Mouse (Mus musculus): ENCODE measurements around the gene Taf3. TPM values are rescaled to one million over a fixed set of nuclear protein-coding genes. Genes with fewer than 3 reads are reported as not detected.
A peak's percentile ranks its signal among the peaks of the same experiment; 100 is the strongest.

Gene Taf3
- polyA plus RNA-seq, 1 experiment, result 13.1 TPM

DNA sequence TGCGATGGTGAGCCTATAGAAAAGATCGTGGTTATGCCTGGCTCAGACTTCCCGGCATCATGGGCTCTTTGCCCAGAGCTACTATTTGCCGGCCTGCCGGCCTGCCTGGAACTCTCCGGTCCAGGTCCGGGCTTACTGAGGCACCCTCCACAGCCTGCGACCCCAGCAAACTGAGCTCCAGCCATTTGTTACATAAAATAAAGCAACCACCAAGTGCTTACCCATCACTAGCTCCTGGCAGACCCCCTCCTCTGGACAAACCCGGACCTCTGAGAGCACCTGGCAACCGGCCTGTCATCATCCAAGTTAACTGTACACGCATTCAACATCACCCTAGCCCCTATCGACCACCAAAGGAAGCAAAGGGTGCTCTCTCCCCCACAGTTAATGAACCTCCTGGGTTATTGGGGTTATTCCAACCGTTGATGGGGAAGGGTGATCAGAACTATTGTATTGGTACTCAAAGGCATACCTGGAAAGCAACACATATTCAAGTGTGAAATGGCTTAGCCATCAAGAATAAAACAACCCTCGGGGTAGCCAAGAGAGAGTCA lies 163.1 kb downstream of the Taf3 start:
- no peaks in the 10 kb centered on the region; the same call in 1 of the 2 replicates for H3K4me1 ChIP-seq (ENCODE audit: control insufficient read depth, insufficient read depth, low read length)
- peaks cover 36% of the 10 kb centered on the region for H3K27me3 ChIP-seq (ENCODE audit: control insufficient read depth, insufficient read depth, low read length)
- no peak overlapping the region for H3K27ac ChIP-seq (ENCODE audit: insufficient read depth, low read length)
- no peak for DNase-seq
- no peak overlapping the region for H3K4me3 ChIP-seq (replicated peaks; ENCODE audit: insufficient read depth, low read depth, low read length)
- TF ChIP-seq POLR2A (IDR thresholded peaks at IDR 0.05; ENCODE audit: borderline replicate concordance, insufficient read depth, low read length), result no peak
- TF ChIP-seq CTCF (IDR thresholded peaks at IDR 0.05; ENCODE audit: borderline replicate concordance, insufficient read depth, low read depth, low read length), result no peak
- 6% methylated on average over 14 of the region's 14 CpGs for WGBS

DNA sequence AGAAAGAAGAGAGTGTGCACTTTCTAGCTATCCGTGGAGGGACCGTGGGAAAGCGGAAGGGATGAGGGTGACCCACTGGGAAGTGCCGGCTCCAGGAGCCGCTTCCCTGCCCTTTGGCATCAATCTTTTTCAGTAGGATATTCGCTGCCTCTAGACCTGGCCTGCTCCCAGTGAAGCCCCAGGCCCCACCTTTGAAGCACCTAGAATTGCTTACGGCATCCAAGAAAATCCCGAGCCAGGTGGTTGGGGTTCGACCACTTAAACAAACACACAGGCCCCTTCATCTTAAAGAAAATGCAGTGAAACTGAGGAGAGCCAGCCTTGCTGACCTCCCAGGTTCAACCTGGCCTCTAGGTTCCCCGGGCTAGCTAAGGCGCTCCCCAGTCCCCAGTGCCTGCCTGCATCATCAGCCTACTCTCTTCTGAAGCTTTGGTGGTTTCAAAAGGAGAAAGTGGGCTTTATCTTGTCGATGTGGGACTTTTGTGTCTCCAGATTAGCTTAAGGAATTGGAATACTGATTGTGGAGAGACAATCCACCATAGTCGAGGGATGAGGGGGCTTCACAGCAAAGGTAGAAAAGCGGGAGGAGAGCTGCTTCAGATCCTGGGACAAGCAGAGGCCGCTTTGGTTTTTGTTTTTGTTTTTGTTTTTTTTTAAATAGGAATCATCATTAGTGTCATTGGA lies 163.7 kb downstream of the Taf3 start:
- no peaks in the 10 kb centered on the region; the same call in 1 of the 2 replicates for H3K4me1 ChIP-seq (ENCODE audit: control insufficient read depth, insufficient read depth, low read length)
- WGBS, result 8% methylated on average over 15 of the region's 15 CpGs
- no peak for DNase-seq
- peaks cover 34% of the 10 kb centered on the region for H3K27me3 ChIP-seq (ENCODE audit: control insufficient read depth, insufficient read depth, low read length)
- no peak for TF ChIP-seq POLR2A (IDR thresholded peaks at IDR 0.05; ENCODE audit: borderline replicate concordance, insufficient read depth, low read length)
- TF ChIP-seq CTCF (IDR thresholded peaks at IDR 0.05; ENCODE audit: borderline replicate concordance, insufficient read depth, low read depth, low read length), result no peak
- H3K27ac ChIP-seq (ENCODE audit: insufficient read depth, low read length), result no peak overlapping the region
- no peak overlapping the region for H3K4me3 ChIP-seq (replicated peaks; ENCODE audit: insufficient read depth, low read depth, low read length)

DNA sequence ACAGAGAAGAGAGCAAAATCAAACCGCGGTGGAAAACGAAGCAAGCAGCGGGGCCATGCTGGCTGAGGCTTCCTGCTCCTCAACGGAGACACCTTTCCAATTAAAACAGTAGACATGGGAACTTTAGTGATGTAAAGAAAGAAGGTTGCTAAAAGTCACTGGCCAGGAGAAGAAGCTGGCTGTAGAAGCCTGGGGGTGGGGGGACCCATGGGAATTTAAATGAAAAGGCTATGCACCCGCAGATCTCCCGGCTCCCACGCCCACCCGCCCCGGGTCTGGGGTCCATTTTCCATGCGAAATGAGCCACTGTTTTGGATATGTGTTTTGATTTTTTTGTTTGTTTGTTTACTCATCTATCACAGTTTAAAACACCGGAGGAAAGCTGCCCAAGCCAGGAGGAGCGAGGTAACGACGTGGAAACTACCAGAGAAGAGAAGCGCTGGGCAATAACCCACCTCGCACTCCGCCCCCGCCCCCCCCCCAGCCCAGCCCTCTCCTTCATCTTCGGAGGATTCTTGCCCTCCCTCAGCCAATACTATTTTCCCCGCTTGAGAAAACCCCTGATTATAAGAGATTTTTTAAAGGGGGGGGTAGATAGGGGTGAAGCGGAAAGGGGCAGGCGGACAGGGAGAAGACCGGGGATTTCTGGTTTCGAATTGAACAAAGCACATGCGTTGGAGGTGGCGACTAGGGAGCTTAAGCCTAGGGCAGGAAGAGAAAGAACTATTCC lies 164.4 kb downstream of the Taf3 start:
- TF ChIP-seq CTCF (IDR thresholded peaks at IDR 0.05; ENCODE audit: borderline replicate concordance, insufficient read depth, low read depth, low read length) (no peak), POLR2A (IDR thresholded peaks at IDR 0.05; ENCODE audit: borderline replicate concordance, insufficient read depth, low read length) (no peak)
- 4% methylated on average over 27 of the region's 27 CpGs for WGBS
- no peak for DNase-seq
- Histone ChIP-seq H3K4me1 (ENCODE audit: control insufficient read depth, insufficient read depth, low read length) (no peaks in the 10 kb centered on the region; the same call in 1 of the 2 replicates), H3K27me3 (ENCODE audit: control insufficient read depth, insufficient read depth, low read length) (peaks cover 40% of the 10 kb centered on the region), H3K4me3 (replicated peaks; ENCODE audit: insufficient read depth, low read depth, low read length) (no peak overlapping the region), H3K27ac (ENCODE audit: insufficient read depth, low read length) (no peak overlapping the region)

DNA sequence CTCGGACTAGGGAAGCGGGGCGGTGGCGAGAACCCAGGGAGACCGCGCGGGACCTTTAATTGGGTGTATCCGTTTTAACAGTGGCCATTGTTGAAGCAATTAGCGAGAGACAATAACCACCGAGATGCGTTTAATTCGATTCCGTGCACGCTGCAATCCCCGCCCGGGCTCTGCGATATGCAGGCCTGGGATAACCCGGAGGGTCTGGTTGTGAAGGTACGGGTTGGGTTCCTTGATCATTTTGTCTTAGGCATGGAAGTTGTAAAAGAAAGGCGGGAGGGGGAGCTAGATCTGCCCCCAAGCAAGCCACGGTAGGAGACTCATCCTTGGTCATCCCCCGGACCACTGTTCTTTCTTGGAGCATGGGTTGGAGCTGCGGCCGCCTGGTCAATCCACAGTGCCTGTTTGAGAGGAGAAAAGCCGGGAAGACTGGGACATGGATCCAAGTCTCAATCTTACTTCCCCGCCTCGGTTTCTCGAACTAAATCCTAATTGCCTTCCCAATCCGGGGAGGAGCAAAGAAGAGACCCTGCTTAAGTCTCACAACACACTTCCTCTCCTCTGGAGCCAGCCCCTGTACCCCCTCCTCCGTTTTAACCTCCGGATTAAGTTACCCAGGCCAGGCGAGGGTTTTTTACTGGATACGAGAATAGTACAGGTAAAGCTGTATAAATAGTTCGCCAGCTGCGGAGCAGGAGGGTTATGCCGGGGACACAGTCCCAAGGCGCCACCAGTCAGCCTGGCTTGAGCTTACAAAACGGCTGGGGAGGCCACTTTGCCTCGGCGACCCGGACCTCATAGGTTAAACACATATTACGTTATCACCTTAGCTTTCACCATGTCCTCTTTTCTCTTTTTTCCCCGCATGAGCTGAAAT lies 165.2 kb downstream of the Taf3 start:
- H3K27me3 ChIP-seq (ENCODE audit: control insufficient read depth, insufficient read depth, low read length), result peaks cover 40% of the 10 kb centered on the region
- peak in 1 of 2 experiments; percentile 49 for DNase-seq
- H3K4me3 ChIP-seq (replicated peaks; ENCODE audit: insufficient read depth, low read depth, low read length), result no peak overlapping the region
- no peak for TF ChIP-seq CTCF (IDR thresholded peaks at IDR 0.05; ENCODE audit: borderline replicate concordance, insufficient read depth, low read depth, low read length)
- no peak for TF ChIP-seq POLR2A (IDR thresholded peaks at IDR 0.05; ENCODE audit: borderline replicate concordance, insufficient read depth, low read length)
- no peak overlapping the region for H3K27ac ChIP-seq (ENCODE audit: insufficient read depth, low read length)
- no peaks in the 10 kb centered on the region; the same call in 1 of the 2 replicates for H3K4me1 ChIP-seq (ENCODE audit: control insufficient read depth, insufficient read depth, low read length)
- 3% methylated on average over 43 of the region's 43 CpGs for WGBS

DNA sequence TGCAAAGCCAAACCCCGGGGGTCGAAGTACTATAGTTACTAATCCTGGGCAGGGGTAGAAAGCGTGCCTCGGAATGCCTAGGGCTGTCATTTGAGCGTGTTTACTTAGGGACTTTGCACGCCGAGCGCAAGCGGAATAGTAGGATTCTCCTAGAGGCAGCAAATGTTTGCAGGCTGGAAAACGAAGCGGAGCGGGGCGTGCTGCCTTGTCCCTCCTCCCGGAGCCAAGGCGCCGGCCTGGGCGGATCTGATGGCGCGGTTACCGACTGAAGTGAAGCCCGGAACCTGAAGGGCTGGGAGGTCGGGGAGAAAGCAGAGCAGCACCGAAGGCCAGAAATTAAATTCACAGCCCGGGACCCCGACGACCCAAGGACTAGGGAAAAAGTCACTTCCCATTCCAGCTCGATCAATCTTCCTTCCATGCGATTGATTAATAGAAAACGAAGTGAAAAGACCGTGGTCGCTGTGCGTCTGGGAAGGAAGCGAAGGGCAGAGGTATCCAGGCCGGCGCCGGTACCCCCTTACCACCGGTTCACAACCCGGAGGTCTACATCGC lies 165.9 kb downstream of the Taf3 start:
- 2% methylated on average over 39 of the region's 39 CpGs for WGBS
- Histone ChIP-seq H3K4me1 (ENCODE audit: control insufficient read depth, insufficient read depth, low read length) (no peaks in the 10 kb centered on the region; the same call in 1 of the 2 replicates), H3K4me3 (replicated peaks; ENCODE audit: insufficient read depth, low read depth, low read length) (no peak overlapping the region), H3K27me3 (ENCODE audit: control insufficient read depth, insufficient read depth, low read length) (peaks cover 40% of the 10 kb centered on the region), H3K27ac (ENCODE audit: insufficient read depth, low read length) (no peak overlapping the region)
- peak in 1 of 2 experiments; percentile 35 for DNase-seq
- no peak for TF ChIP-seq CTCF (IDR thresholded peaks at IDR 0.05; ENCODE audit: borderline replicate concordance, insufficient read depth, low read depth, low read length)
- TF ChIP-seq POLR2A (IDR thresholded peaks at IDR 0.05; ENCODE audit: borderline replicate concordance, insufficient read depth, low read length), result no peak

DNA sequence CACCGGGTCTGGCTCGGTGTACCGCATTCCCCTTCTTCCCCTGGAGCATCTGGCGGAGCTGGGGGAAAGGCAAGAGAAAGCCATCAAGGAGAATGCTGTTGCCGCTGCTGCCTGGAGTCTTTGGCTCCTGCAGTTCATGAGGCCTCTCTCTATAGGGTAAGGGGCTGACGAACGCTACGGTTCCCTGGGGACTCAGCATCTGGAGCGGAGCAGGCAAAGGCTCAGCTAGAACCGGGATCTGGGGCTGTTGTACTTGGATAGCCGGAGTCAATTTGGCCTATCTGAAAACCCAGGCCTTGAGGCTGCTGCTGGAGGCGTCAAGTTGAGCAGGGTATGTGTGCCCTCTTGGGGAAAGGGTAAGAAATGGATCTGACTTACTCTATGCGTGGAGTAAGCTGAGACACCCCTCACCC lies 166.8 kb downstream of the Taf3 start:
- TF ChIP-seq POLR2A (IDR thresholded peaks at IDR 0.05; ENCODE audit: borderline replicate concordance, insufficient read depth, low read length) (no peak), CTCF (IDR thresholded peaks at IDR 0.05; ENCODE audit: borderline replicate concordance, insufficient read depth, low read depth, low read length) (no peak)
- H3K27me3 ChIP-seq (ENCODE audit: control insufficient read depth, insufficient read depth, low read length), result peaks cover 40% of the 10 kb centered on the region
- no peak overlapping the region for H3K4me3 ChIP-seq (replicated peaks; ENCODE audit: insufficient read depth, low read depth, low read length)

More for the DNA sequence above, 166.8 kb downstream of the Taf3 start:
- Histone ChIP-seq H3K27ac (ENCODE audit: insufficient read depth, low read length) (no peak overlapping the region), H3K4me1 (ENCODE audit: control insufficient read depth, insufficient read depth, low read length) (no peaks in the 10 kb centered on the region; the same call in 1 of the 2 replicates)
- WGBS, result 7% methylated on average over 13 of the region's 13 CpGs
- DNase-seq, result no peak

Data from cerebellum, adult 2 months (tissue).